Mouse (Mus musculus) mouse embryonic stem cell (cell line): Measurements from ENCODE around the gene Fut1.

Source experiments
- in situ Hi-C, 2 experiments: fragments of 300-500 bp; cut with MboI; formaldehyde crosslinking; loops; 1 replicate in 1 of 2; 3 replicates in 1 of 2; pipeline ENCODE4 v1.14.3; 2019 to 2020; ENCODE audit warnings: low sequenced_read_pairs in 2 of 2, low pct_unique_long_range_greater_than_20kb in 1 of 2, mixed read lengths in 1 of 2; ENCODE audit not compliant: unreplicated experiment in 1 of 2

Gene Fut1

DNA sequence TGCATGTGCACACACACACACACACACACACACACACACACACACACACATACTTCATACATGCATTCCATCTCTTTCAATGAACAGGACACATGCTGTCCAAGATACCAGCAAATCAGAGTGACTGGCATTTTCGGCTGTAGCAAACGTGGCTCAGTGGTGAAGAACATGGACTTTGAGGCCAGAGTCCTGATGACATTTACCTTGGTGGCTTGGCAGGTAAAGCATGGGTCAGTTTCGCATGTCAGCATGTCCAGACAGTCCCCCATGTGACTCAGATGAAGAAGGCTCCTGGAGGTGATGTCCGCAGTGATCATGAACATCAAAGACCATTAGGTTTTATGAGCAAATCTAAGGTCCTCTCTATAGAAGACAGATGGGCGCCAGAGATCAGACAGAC lies 20.1 kb upstream of the Fut1 start:
- in situ Hi-C loops, result no loop called here

DNA sequence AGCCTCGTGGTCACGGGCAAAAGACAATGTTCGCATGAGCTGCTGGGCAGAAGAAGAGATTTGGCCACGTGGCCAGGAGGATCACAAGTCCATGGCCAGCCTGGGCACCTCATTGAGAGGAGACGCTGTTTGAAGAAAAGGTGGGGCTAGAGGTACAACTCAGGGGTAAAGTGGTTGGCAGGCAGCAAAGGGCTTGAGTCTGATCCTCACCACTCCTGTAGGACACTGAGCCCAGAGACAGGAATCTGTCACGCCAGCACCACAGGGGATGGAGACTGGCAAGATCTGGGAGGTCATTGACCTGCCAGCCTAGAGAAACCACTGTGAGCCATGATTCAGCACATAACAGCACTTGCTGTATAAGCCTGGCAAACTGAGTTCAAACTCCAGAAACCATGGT lies 19.6 kb upstream of the Fut1 start:
- in situ Hi-C loops, result no loop called here

DNA sequence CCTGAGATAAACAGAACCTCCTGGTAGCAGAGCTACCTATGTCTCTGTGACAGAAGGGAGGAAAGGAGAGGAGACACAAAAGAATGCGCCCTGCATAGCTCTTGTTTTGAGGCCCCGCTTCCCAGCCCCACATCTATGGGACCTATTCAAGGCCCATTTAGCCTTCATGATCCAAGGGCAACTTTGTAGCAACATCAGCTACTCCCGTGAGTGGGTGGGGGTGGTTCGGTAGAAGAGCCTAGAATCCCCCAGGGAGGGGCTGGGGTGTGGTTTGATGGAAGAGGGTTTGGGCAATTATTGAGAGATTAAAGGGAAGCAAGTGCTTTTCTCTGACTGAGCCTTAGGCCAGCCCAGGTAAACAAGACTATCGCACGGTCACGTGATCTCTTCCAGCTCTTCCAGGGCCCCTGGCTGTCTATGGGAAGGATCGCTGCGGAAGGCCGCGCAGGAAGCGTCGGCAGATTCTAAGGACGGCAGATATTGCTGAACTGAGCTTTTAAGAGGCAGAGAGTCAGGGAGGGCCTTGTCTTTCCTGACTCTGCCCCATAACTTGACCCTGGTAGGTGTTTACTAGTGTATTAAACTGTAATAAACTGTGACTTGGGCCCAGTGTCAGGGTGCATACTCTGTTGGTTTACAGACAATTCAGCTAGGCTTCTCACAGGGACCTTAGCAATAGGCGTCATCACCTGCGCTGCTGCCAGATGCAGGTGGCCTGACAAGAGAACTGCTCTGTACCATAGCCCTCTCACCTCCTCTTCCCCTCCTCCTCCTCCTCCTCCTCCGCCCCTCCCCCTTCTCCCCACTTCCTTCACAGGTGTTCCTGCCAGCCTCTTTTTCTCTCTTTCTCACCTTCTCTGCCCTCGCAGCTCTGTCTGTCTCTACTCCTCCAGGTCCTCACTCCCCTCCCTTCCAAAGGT lies 17.9 kb upstream of the Fut1 start:
- in situ Hi-C loops, result no loop called here

DNA sequence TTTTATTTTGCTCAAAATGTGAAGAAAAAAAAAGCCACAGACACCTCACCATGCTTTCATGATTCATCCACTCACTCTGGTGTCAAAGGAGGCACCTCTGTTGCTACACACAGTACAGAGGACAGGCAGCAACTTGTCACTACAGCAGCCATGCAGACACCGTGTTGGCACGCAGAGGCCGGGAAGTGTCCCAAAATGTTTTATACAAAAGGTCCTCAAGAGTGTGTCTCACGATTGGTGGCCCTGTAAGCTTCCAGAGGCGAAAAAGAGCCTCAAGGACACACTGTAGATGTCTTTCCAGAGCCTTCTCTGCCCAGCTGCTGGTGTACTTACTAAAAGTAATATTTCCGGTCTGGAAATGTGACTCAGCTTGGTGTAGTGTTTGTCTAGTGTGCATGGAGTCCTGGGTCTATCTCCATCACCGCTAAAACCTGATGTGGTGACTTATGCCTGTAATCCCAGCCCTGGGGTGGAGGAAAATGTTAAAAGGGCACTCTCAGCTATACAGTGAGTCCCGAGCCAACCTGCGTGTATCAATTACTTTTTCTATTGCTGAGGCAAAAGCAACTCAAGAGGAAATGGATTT lies 11.3 kb upstream of the Fut1 start:
- in situ Hi-C loops, result no loop called here

DNA sequence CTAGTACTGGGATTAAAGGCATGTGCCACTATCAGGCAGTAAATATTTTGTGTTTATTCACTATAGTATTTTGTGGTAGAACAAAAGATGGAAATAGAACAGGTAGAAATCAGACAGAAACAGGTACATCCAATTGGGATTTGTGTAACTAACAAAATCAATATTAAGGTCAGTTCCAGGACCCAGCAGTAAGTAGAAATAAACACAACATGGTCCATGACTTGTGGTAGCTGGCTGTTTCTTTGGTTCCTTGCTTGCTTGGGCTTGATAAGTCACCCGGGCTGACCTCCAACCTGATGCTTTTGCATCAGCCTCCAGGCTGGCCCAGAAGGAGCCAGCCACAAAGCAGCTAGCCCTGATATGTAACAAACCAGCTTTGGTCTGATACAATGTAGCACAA lies 7.6 kb upstream of the Fut1 start:
- in situ Hi-C loops, result no loop called here

DNA sequence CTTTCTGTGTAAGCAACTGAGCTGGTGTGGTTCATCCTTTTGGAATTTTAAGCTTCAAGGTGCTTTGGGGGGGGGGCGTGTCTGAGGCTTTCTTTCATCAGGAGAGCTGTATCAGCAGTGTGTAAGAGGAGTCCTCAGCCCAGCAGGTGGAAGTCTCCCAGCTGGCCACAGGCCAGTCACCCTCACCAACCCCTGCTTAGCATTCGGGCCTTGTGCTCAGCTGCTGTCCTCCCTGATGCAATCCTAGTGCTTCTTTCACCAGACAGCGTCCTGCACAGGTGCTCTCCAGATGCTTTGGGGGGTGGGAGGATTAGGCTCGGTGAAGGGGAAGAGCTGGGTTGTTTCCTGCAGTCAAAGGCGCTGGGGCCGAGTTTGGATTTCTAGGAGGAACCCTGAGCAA lies 812 bp upstream of the Fut1 start:
- in situ Hi-C loops, result no loop called here

DNA sequence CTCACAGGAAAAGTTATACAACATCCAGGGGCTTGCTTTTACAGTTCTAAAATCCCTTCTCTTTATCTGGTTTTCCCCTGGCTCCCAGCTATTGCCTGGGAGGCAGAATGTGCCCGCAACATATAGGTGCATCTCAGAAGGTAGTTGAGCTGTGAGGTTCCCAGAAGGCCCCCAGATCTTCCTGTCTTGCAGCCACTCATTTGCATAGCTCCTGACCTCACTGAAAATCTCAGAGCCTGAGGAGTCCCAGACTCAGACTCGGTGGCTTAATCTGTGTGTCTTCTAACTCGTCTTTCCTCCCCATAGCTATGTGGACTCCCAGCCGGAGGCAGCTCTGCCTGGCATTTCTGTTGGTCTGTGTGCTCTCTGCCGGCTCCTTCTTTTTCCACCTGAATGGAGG lies 1.2 kb downstream of the Fut1 start:
- in situ Hi-C loops, result no loop called here

DNA sequence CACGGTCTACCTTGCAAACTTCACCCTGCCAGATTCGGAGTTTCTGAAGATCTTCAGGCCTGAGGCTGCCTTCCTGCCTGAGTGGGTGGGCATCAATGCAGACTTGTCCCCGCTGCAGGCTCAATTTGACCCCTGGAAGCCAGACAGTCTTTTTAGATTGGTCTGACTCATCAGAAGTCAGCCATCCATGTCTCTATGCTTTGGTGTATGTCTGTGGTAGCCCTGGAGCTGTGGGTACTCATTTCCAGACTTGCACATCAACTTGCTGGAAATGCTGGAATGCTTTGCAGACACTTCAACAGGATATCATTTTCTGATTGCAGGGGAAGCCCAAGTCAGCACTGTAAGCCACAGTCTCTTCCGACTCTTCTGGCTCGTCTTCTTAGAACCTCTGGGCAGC lies 2.5 kb downstream of the Fut1 start:
- in situ Hi-C loops, result no loop called here

DNA sequence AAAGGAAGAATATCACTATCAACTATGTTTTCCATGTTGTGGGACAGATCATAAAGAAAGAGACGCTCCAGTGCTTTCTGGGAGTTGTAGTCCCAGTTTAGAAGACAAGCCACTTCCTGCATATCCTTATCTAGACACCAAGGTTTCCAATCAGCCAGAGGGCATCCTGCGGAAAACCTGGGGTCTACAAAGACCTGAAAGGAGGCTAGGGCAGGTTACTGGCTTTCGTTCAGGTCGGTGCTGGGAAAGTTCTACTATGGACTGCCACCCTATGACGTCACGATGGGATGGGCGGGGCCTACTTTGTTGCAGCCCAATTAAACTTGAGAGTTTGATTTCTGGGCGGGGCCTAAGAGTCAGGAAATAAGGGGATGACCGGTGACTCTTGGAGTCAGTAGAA lies 4.4 kb downstream of the Fut1 start, which contains the start of gene Izumo1:
Izumo1 (plus strand) TSS at position 369 of the 400 bp plus-strand sequence.
- in situ Hi-C loops, result no loop called here

DNA sequence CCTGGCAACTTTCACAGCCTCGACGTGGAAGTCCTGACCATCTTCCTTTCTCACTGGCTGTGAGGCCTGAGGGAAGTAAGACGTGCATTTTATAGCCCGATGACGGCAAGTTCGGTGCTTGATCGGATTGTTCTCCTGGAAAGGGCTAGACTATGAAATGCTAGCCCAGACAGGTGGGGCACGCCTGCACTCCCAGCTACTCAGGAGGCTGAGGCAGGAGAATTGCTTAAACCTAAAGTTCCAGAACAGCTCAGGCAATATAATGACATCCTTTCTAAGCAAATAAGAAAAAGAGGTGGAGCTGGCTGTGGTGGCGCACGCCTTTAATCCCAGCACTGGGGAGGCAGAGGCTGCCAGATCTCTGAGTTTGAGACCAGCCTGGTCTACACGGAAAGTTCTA lies 6.4 kb downstream of the Fut1 start:
- in situ Hi-C loops, result no loop called here

DNA sequence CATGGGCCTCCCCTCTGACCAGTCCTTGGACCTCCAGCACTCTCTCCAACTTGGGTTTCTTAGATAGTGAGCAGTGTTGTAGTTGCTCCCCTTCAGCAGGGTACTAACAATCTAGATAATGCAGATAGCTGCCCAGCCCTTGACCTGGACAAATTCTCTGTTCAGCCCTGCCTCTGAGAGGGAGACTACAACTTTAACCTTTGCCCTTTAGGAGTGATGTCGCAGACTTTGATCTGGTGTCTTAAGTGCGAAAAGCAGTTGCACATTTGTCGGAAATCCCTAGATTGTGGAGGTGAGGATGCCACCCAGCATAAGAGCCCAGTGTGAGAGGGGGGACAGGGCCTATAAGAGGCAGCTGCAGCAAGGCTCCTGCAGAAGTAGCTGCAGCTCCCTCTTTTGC lies 7.6 kb downstream of the Fut1 start:
- in situ Hi-C loops, result no loop called here

DNA sequence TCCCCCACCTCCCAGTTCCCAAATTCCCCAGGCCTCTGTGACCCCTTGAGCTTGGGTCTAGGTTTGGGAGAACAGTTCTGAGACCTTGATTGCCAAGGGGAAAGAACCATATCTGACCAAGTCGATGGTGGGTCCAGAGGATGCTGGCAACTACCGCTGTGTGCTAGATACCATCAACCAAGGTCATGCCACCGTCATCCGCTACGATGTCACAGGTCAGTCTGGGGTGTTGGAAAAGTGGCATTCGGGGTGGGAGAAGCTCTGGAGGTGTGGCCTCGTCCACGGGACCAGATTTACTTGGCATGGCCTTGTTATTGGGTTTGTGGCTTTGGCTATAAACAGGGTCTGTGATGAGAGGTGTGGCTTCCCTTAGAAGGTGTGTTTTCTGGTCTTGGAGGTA lies 8.4 kb downstream of the Fut1 start:
- in situ Hi-C loops, result no loop called here

DNA sequence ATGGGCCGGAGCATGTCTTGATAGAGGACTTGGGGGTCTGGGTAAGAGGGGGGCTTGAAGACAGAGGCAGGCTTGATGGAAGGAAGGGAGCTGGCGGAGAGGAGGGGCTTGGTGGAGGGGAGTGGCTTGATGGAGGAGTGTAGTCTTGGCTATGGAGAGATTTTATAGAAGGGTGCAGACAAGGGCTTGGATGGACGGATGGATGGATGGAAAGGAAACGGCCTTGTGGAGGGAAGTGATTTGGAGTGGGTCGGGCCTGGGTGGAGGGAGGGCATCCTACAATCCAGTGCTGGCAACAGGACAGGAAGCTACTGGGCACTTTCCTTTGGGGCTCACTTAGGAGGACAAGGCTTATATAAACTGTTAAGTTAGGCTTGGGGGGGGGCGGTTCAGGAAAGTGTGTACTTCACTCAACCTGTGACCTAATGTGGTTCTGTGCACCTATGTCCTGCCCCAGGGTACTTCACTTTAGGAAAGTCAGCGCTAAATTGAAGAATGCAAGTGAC lies 9.5 kb downstream of the Fut1 start:
- in situ Hi-C loops, result no loop called here

DNA sequence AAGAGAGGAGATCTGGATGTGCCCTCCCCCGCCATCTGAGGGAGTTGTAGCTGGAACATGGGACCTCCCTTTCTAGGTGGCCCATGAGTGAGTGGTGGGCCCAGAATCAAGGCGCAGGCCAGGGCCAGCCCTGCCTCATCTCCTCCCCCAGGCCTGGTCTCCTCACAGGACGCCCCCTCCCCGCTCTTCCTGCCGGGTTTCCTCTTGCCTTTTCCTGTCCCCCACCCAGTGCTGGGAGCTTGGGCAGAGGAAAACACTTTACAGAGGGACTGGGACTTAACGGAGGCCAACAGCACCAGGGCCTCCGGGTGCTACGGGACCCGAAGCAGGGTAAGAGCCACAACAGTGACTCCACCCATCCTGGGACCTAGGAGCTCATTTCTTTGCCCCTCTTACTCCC lies 10.2 kb downstream of the Fut1 start, which contains the start of gene Rasip1:
Rasip1 (plus strand) TSS at position 228 of the 400 bp plus-strand sequence.
- in situ Hi-C loops, result no loop called here

DNA sequence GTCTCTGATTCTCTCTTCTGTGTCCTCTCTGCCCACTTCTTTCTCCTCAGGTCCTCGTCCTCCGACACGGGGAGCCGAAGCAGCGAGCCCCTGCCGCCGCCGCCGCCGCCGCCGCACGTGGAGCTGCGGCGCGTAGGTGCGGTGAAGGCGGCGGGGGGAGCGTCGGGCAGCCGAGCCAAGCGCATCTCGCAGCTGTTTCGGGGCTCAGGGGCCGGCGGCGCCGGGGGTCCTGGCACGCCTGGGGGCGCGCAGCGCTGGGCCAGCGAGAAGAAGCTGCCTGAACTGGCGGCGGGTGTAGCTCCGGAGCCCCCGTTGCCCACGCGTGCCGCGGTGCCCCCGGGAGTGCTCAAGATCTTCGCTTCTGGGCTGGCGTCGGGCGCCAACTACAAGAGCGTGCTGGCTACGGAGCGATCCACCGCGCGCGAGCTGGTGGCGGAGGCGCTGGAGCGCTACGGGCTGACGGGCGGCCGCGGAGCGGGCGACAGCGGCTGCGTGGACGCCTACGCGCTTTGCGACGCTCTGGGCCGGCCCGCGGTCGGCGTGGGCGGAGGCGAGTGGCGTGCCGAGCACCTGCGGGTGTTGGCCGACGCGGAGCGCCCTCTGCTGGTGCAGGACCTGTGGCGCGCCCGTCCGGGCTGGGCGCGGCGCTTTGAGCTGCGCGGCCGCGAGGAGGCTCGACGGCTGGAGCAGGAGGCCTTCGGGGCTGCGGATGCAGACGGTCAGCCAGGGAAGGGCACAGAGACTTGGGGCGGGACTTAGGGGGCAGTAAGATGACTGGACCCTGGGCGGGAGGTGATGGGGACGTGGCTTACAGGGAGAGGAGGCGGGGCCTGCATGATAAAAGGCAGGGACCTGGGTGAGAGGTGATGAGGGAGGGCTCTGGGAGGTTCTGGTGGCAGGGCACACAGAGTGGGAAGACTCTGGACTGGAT lies 11.5 kb downstream of the Fut1 start:
- in situ Hi-C loops, result no loop called here

DNA sequence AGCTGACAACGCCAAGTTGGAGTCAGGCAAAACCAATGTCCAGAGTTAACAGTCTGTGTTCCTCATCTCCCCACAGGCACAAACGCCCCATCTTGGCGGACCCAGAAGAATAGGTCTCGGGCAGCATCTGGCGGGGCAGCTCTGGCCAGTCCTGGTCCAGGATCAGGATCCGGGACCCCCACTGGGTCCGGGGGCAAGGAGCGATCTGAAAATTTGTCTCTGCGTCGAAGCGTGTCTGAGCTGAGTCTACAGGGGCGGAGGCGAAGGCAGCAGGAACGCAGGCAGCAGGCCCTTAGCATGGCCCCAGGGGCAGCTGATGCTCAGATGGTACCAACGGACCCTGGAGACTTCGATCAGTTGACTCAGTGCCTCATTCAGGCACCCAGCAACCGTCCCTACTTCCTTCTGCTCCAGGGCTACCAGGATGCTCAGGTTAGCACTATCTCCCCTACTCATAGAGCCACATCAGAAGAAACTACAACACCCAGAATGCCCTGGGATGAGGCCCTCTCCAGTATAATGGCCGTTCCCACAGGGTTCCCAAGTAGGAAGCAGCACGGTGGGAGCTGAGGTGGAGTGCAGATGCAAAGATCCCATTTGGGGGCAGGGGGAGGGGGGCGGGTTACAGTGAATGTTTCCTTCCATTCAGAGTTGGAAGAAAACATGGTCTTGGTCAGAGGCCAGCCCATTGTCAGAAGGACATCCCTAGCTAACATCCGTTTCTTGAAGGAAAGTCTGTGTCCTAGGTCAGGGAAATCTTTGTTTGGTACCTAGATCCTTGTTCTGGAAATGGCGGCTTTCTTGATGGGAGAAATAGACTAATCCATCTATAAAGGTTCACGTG lies 13.2 kb downstream of the Fut1 start:
- in situ Hi-C loops, result loop anchor here in 1 of 2 experiments (5.0 kb wide), 1 partner anchor 42 kb away; no protein-coding TSS in a partner anchor

DNA sequence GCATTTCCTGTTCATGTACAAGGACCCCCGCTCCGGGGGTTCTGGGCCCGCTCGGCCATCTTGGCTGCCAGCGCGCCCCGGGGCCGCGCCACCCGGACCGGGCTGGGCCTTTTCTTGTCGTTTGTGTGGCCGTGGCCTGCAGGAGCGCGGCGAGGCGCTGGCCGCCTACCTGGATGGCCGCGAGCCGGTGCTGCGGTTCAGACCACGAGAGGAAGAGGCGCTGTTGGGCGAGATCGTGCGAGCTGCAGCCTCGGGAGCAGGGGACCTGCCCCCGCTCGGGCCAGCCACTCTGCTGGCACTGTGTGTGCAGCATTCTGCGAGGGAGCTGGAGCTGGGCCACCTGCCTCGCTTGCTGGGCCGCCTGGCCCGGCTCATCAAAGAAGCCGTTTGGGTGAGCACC lies 15.4 kb downstream of the Fut1 start:
- in situ Hi-C loops, result loop anchor here in 1 of 2 experiments (5.0 kb wide), 1 partner anchor 40 kb away; no protein-coding TSS in a partner anchor
